Mouse (Mus musculus): ENCODE measurements around the gene Mfge8.

Mfge8 gene

DNA sequence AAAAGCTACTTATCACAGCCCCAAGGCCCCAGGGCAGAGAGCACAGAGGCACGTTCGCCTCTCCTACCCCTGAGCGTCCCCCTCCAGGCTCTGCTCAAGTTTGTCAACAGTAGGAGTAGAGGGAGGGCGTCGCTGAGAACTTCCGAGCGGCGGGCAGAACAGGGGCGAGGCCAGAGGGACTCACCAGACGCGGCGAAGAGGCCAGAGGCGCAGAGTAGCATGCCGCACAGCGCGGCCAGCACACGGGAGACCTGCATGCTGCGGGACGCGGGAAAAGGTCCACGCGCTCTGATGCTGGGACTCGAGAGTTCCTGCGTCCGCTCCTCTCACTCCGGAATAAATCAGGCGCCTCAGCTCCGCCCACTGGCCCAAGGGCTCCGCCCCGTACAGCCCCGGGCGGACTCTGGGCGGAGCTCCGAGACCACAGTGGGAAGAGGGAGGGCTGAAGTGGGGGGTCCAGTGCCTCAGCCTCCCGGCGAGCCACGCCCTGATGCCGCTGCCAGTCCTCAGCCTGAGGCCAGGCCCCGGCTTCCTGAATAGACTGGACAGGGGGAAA lies at the start of gene Mfge8:
Gene Mfge8 (minus strand): TSS at position 350 of the 556 bp plus-strand sequence.
- DNase-seq = peak; percentile 93 to 95

DNA sequence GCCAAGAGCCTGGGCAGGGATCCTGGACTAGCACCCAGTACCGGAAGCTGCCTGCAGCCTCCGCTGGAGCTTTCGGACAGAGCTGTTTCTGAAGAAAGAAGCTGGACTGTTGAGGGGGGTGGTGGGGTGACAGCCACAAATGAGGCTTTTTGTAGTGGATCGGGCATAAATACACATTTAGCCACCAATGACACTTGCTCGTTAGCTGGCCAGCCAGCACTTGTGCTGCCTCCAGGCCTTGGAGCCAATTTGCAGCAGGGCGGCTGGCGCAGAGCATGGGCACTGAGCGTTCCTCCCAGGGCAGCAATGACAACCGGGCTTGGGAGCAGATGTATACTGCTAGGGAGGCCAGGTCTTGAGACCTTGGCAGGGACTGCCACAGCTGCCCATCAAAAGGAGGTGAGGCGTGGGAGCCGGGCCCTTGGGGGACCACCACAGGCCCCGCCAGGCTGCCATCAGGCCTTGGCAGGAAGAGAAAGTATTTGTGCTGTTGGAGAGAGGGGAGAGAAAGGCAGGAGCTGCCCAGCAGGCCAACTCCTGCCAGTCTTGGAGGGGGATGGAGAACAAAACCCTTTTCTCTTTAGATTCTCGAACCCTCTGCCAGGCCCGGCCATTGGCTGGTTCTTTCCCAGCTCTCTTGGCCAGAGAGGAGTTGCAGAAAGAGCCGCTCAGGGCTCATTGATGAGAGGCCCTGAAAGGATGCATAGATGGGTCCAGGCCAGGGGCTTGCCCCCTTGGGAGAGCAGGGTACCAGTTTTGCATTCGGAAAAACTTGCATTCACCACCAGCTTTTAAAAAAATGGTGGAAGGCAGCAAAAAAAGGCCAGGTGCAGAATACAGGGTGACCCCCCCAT lies 45.9 kb upstream of the Mfge8 start:
- peak; percentile 8 to 45 for DNase-seq

DNA sequence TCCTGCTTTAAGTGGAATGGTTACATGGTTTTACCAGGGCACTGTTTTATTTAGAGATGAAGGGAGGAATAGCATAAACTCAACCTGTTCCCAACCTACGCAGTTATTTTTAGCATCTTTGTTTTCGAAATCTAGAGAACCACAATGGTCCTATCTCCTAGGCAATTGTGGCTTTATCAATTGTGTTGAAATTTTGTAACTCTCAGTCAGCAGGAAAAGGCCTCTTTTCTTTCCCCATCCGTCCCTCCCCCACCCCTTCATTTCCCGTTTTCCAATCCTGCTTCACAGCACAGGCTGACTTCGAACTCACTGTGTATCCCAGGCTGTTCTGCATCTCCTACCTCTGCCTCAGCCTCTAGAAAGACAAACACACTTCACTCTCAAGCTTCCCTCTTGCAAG lies 45.1 kb upstream of the Mfge8 start:
- DNase-seq = no peak

DNA sequence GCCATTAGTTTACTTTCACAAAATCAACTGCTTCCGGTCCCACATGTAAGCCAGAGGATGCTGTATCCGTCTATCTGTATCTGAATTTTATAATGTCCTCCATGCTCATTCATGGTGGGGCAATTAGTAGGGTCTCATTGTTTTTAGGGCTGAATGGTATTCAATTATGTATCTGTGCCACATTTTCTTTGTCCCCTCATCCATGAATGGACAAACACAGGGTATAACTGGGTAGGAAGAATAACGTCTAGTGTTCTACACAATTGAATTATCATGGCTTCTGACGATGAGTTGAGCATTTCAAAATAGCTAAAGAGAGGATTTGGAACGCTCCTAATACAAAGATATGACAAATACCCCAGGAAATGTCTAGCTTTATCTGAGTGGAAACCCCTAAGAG lies 42.6 kb upstream of the Mfge8 start:
- DNase-seq = no peak

DNA sequence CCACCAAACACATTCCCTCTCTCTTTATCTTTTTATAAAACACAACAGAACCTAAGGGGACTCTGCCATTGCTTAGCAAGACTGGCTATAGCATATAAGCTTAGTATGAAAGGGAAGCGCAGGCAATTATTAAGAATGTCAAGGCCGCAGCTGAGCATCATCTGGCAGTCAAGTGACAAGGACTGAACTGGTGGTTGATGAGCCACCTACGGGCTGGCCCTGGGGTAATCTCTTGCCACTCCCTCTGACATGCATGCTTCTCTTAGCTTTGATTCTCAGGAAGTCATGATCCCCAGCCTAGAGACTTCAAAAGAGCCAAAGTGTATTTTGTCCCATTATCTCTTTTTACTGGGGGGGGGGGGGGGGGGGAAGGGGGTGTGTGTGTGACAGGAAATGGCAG lies 41.7 kb upstream of the Mfge8 start:
- DNase-seq = peak; percentile 17 to 62

DNA sequence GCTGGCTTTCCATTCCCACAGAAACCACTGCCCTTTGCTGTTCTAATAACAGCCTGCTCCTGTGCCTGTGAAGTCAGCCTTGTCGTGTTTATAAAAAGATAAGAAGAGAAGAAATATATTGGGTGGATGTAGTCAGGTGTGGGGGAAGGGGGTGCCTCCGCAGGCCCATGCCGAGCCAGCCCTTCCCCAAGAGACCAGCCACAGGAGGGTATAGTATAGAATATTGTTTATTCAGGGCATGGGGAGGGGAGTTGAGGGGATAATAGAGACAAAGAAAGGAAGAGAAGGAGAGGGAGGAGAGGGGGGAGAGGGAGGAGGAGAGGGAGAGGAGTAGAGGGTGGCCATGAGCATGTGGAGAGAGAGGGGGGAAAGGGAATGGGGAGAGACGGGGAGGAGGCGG lies 40.4 kb upstream of the Mfge8 start:
- DNase-seq = no peak

DNA sequence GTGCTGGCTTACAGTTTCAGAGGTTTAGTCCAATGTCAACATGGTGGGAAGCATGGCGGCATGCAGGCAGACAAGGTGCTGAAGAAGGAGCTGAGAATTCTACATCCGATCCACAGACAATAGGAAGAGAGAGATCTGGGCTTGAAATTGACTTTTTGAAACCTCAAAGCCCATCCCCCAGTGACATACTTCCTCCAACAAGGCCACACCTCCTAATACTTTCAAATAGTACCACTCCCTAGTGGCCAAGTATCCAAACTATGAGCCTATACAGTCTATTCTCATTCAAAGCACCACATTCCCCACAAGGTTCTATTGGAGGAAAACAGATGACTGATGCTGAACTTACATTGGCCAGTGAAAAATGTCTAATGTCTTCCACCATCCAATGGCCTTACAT lies 38.7 kb upstream of the Mfge8 start:
- no peak for DNase-seq

DNA sequence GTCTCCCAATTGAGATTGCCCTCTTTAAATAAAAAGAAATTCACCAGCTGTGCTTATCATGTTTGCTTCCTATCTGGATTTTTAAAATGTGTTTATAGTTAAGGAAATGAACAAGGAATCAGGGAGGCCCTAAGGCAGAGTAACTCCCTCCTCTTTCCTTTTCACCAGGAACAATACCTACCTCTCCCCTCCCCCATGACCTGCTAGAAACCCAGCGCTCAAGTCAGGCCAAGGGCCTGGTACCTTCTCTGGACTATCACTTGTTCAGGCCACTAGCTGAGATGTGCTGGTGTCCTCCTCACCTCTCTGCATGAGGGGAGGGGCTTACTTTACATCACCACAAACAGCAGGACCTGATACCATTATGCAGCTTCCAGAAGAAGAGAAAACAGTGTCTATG lies 34.6 kb upstream of the Mfge8 start:
- no peak for DNase-seq

DNA sequence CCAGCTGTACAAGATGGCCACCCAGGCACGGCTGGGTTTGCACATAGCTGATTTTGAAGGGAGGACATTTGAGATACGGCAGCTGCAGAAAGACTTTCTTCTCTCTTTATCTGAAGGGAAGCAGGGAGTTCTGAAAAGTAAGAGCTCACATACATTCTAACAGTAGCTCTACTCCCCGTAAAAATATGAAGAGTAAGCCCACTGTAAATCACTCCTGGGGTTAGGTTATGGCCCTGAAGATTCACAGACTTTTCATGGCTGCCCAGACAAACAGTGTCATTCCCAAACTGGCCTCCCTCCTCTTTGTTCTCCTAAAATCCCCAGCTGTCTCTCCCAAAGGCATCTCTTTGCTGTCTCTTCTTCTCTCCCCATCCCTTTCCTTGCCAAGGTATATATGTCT lies 24.9 kb upstream of the Mfge8 start:
- no peak for DNase-seq

DNA sequence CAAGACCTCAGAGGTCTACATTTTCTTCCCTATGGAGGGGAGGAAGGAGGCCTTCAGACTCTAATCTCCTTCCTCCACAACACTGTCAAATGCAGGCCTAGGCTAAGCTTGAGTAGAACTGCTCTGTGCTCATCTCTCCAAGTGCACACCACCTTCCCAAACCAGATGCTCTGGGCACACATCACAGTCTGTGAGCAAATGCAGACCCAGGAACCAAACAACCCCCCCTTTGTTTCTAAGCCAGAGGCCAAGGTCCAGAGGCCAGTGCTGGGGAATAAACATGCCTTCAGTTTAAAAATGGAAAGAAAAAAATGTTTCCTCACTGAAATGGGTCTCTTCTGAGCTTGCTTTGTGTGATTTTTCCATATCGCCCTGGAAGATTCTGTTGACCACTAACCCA lies 22.9 kb upstream of the Mfge8 start:
- no peak for DNase-seq

DNA sequence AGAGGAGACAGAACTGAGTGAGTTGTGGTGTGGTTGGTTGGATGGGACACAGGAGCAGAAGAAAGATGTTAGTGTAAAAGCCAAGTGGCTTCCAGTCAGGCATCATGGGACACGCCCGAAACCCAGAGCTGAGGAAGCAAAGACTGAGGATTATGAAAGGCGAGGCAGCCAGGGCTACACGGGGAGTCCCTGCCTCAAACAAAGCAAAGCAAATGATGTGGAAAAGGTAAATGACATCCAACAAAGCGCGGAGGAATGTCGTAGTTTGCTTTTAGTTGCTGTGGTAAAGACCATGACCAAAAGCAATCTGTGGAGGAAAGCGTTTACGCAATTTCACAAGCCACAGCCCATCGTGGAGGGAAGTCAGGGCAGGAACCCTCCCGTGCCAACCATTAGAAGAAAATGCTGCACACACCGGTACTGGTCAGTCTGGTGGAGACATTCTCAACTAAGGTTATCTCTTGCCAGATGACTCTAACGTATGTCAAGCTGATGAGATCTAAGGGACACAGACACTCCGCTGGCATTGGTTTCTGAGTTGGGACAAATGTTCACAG lies 18.2 kb upstream of the Mfge8 start:
- no peak for DNase-seq

DNA sequence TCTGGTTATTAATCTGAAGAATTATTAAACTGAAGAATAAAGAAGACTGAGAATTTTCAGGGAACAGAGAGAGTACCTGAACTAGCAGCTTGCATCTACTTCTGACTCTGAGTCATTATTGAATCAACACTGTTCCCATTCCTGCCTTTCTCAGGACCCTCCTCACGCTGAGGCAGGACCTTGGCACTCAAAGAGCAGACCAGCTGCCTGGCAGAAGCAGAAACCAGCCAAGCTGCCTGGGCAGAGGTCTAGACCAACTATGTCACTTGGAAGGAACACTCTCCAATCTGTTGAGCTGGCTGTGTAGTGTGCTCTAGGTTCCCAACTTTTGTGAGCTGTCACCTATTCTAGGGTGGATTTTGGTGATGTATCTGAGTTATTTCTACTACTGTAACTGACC lies 10.5 kb upstream of the Mfge8 start:
- no peak for DNase-seq

DNA sequence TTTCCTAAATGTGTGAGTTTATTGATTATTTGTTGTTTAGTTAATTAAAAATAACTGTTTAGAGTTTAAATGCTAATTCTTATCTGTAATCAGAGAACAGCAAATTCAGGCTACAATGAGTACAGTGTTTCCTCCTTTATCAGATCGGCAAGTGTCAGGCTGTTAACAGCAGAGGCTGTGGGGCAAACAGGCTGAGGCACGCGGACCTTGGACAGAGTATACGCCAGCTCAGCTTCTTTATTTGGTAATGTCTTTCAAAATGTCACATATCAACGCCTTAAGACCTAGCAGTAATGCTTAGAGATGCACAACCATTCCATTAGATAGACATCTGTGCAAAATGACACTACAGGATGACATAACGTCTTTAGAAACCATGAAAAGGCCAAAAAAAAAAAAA lies 662 bp upstream of the Mfge8 start:
- no peak for DNase-seq

DNA sequence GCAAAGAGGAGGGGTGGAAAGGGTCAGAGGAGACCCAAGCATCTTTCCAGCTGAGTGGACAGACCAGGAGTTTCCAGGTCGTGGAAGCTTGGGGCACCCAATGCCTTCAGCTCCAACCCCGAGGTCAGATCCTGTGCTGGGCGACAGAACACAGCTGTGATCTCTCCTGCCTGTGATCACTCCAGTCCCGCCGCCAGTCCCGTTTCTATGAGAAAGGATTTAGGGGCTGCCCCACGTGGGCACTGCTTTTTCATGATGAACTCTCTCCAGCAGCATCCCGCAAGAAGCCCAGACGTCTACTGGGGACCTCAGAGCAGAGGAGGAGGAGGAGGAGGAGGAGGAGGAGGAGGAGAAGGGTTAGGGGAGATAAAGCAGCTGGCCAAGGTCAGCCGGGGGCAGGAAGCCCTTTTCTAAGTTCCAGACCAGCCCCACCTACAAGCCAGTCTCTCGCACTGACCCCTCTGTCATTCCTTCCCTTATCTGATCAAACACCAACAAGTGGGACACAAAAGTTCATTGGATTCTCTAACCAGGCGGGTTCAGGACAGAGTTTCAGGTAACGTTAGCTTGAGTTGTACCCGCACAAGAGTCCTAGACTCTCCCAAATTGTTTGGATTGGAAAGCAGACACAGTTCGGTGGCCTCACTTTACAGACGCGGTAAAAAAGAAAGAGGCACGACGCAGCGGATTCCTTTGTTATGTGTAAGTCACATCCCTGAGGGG lies 768 bp downstream of the Mfge8 start:
- peak; percentile 46 to 68 for DNase-seq

DNA sequence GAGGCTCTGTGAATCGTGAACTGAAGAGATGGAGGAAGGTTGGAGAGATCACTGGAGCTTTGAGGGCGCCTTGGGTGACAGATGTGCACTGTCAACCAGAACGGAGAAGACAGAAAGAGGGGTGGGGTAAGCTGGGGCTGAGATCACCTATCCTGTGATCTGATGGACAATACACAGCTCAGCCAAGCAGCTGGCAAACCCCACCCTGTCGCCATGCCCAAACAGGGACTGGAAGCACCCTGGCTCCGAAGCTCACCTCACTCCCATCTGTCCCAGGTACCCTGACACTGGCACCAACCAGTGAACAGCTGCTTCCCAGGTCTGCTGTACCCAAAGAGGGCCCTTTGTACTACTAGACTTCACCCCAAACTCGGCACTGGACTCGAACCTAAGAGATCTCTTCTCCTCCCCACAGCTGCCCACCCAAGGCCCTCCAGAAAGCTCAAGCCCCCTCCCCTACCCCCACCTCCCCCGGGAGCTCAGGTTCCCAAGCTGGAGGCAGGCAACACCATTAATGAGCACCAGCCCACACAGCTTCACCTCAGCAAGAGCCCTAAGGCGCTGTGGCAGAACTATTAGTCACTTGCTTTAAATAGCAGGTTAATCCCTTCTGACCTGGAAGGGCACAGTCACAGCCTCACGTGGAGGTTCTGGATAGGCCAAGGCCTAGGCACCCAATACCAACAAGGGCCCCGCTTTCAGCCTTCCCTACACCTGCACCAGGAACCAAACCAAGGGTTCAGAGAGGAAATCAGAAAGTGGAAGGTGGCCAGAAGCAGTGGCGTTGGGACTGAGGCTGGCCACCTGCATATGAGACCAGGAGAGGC lies 1.6 kb downstream of the Mfge8 start:
- DNase-seq = no peak

DNA sequence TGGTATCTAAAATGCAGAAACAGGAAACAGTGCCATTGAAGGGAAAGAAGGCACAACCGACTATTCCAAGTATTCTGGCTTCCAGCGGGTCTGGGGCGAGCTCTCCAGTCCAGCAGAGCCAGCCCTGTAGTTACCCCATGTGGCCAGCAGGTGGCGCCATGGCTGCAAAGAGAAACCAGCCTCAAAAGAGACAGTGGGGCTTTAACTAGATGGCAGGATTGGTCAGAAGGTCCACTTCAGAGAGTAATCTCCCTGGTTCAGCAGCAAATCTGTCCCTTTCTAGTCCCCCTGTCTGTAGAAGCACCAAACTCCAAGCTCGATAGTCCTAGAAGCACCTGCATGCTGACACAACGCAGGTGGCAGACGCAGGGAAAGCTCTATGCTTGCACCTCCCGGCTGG lies 8.0 kb downstream of the Mfge8 start:
- peak; percentile 75 to 86 for DNase-seq

DNA sequence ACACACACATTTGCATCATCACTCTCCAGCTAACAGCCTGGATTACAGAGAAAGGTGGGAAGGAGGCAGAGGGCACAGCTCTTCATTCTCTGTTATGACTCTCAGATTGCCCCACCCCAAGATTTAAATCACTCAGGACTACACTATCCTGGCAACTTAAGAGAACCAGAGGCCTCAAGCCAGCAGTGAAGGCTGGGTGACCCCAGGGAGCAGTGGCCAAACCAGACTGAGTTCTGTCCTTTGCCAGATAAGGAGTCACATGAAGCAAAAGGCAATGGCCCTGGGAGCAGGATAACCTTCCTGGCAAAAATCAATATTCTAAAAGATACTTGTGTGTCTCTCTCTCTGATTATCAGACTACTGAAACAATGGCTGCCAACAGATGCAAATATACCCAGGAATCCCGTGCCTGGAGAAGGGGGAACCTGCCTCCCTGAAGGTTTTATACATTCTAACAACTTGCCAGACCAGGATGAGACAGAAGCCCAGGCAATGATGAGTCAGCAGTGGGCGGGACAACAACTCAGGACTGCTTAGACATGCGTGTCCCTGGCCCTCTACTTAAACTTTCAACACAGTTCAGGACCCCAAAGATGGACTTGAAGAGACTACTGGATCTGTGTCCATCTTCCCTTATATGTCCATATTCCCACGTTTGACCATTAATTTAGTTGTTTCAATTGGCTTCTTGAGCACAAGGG lies 8.8 kb downstream of the Mfge8 start:
- DNase-seq = no peak

DNA sequence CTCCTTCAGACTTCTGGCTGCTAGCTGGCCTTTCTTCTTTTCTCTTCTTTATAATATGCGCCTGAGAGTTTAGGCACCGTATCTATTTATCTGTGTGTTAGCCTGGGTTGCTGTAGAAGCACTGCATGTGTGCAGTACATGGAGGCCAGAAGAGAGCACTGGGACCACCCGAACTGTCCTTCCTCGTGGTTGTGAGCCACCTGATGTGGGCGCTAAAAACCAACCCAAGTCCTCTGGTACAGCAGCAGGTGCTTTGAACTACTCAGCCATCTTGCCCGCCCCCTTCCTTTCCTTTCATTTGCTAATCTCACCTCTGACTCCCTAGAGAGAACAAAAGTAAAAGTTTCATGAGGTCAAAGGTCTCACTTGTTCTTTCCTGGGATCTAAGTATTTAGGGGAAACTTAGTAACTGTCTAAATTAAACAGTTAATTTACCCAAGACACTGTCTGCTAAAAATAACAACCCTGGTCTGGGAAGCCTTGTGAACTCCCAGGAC lies 9.5 kb downstream of the Mfge8 start:
- DNase-seq = no peak

DNA sequence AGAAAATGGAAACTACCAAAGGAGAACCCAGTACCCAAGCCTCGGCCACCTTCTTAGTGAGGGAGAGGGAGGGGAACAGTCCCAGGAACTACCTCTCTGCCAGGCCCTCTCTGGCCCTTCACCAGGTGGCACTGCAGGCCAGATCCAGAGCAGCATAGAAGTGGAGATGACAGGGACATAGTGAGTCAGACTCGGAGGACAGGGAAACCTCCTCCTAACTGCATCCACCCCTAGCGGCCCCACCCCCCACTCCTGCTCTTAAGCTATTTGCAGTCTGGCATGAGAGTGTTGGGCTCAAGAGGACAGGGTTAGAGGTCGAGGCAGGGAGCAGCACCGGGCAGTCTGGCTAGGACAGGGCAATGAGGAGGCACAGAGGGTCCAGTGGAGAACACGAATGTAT lies 15.5 kb downstream of the Mfge8 start:
- no peak for DNase-seq

DNA sequence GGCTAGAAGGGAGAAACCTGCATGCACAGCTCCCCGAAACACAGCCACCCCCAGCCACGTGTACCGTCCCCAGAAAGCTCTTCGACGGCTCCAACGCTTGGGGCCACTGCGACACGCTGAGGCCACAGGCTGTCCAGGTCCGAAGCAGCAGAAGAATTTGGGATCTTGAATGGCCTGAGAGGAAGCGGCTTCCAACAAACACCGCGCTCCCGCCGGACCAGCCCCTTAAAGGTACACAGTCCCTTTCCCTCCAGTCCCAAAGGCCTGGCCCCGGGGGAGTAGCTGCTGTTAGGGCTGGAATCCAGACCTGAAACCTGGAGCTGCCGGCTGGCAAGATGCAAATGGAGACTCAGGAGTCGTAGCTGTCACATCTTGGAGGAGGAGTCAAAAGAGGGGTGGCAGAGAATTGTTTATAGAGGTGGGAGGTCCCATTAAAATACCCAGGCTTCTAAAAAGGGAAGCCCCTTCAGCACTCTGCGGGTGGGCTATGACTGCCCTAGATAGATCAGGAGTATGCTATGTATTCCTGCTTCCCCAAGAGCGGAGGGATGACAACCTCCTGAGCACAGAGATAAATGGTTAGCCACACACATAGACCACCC lies 17.9 kb downstream of the Mfge8 start, which contains the start of gene Hapln3:
Gene Hapln3 (minus strand): TSS at position 176 of the 602 bp plus-strand sequence.
- peak; percentile 41 to 51 for DNase-seq

DNA sequence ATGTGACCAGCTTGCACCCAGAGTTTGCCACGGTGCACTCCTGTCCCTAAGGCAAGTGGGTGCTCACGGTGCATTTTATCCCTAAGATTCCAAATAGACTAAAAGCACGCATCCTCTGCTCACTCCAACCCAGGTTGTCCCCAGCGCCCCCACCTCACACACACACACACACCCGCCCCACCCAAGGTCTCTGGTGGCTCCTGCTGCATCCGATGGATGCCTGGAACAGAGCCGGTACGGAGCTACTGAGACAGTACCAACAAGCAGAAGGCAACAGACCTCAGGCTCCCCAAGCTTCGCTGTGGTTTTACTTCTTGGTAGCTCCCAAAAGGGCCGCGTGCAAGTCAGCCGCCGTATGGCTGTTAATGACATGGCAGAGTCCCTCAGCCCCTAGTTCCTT lies 18.5 kb downstream of the Mfge8 start:
- no peak for DNase-seq
